40 mouse cellular contexts compared by ENCODE assay signal in genomic region chr13:21998412-21998811, GRCm38 (mm10). TPM values are rescaled to one million over a fixed set of nuclear protein-coding genes. Genes with fewer than 3 reads are reported as not detected.
"Had no signal": no experiment of that assay in that cellular context is flagged by ENCODE, and none has a peak within 500 bp of the region (broad histone marks: within the 10 kb centered on the region; RNA-seq: fewer than 3 reads in every experiment).

No protein-coding gene starts in this region.

- DNase-seq: gastrocnemius, adult 2 months; gastrocnemius, postnatal 10 days; gastrocnemius, postnatal 25 days; heart, adult 18-20 months; heart, postnatal 10 days; heart, postnatal 4 days; kidney, adult 2 months; kidney, adult 9 months; kidney, postnatal 14 days; kidney, postnatal 36 days; layer of hippocampus, adult 9-11 months; layer of hippocampus, postnatal 36 days; left cerebral cortex, postnatal 4 days; liver, embryonic 13.5 days had no signal

- H3K9me3 ChIP-seq: heart, embryonic 10.5 days; heart, embryonic 12.5 days; hindbrain, embryonic 10.5 days; hindbrain, embryonic 12.5 days; kidney, embryonic 15.5 days; limb, embryonic 13.5 days; limb, embryonic 15.5 days; liver, embryonic 13.5 days; liver, embryonic 15.5 days had no signal

- H3K27ac ChIP-seq: gastrocnemius, adult 2 months; heart, embryonic 10.5 days; hindbrain, embryonic 10.5 days; hindbrain, embryonic 12.5 days; hindbrain, embryonic 14.5 days; kidney, embryonic 15.5 days; kidney, postnatal 0 days; limb, embryonic 13.5 days; limb, embryonic 15.5 days; liver, embryonic 13.5 days; liver, embryonic 15.5 days had no signal

- H3K4me2 ChIP-seq: hindbrain, embryonic 12.5 days; hindbrain, embryonic 14.5 days; kidney, embryonic 15.5 days; limb, embryonic 13.5 days; limb, embryonic 15.5 days; liver, embryonic 15.5 days had no signal

- H3K36me3 ChIP-seq: heart, embryonic 10.5 days; heart, embryonic 12.5 days; hindbrain, embryonic 10.5 days; hindbrain, embryonic 12.5 days; kidney, embryonic 15.5 days; limb, embryonic 13.5 days; limb, embryonic 15.5 days; liver, embryonic 13.5 days; liver, embryonic 15.5 days had no signal

- H3K9ac ChIP-seq: heart, embryonic 12.5 days; hindbrain, embryonic 12.5 days; hindbrain, embryonic 14.5 days; kidney, embryonic 15.5 days; limb, embryonic 13.5 days; limb, embryonic 15.5 days; liver, embryonic 13.5 days; liver, embryonic 15.5 days had no signal

- H3K4me3 ChIP-seq: gastrocnemius, adult 2 months; hindbrain, embryonic 12.5 days; limb, embryonic 13.5 days; limb, embryonic 15.5 days; liver, embryonic 13.5 days; liver, embryonic 15.5 days had no signal

- ATAC-seq: hindbrain, embryonic 16.5 days; inflammation-experienced regulatory T-cells, adult 6 months; intestine, postnatal 0 days had no signal

RNA-seq across cellular contexts. Expression of gene Prss16, which starts 11.1 kb away (rescaled TPM):
- total RNA-seq: gastrocnemius, adult 2 months; gastrocnemius, postnatal 10 days; gastrocnemius, postnatal 25 days; heart, adult 18-20 months; heart, postnatal 10 days; heart, postnatal 25 days; heart, postnatal 4 days; left cerebral cortex, postnatal 4 days; liver, adult 2 months had no signal
- polyA plus RNA-seq: hindbrain, embryonic 14.5 days; hindbrain, embryonic 16.5 days; kidney, adult 2 months; liver, adult 2 months had no signal

RNA-seq across cellular contexts. Expression of gene Pom121l2, which starts 17.4 kb away (rescaled TPM):
- total RNA-seq: gastrocnemius, adult 2 months; gastrocnemius, postnatal 10 days; gastrocnemius, postnatal 25 days; gastrocnemius, postnatal 4 days; granulocyte monocyte progenitor cell, adult 5-6 weeks; heart, adult 18-20 months; heart, adult 8-10 months; heart, postnatal 10 days; heart, postnatal 25 days; heart, postnatal 4 days; layer of hippocampus, adult 8-10 months; layer of hippocampus, postnatal 36 days; left cerebral cortex, adult 18-20 months; left cerebral cortex, adult 8-10 months; left cerebral cortex, postnatal 10 days; left cerebral cortex, postnatal 25 days; liver, adult 2 months had no signal
- polyA plus RNA-seq: heart, embryonic 14.5 days; heart, embryonic 16.5 days; hindbrain, embryonic 10.5 days; hindbrain, embryonic 14.5 days; hindbrain, embryonic 16.5 days; inflammation-experienced regulatory T-cells, adult 6 months; intestine, postnatal 0 days; kidney, postnatal 0 days; large intestine, adult 2 months; liver, adult 2 months; liver, embryonic 13.5 days; liver, embryonic 15.5 days had no signal

RNA-seq across cellular contexts. Expression of gene Hist1h2ah, which starts 37.0 kb away (rescaled TPM):
- polyA plus RNA-seq: hindbrain, embryonic 14.5 days; hindbrain, embryonic 16.5 days; liver, adult 2 months had no signal
